Mouse (Mus musculus): ENCODE measurements around the gene Sema6c.

GRCm38 (mm10) chr3:95161041-95161551 is 839 bp downstream of the Sema6c start:
- TF ChIP-seq CTCF (IDR thresholded peaks at IDR 0.05; ENCODE audit: borderline replicate concordance, extremely low read depth, insufficient read depth, insufficient read length) (no peak), POLR2A (IDR thresholded peaks at IDR 0.05; ENCODE audit: borderline replicate concordance, extremely low read depth, insufficient read depth, insufficient read length, poor library complexity, severe bottlenecking) (no peak)

All from brain, embryonic 14.5 days (tissue).